Mouse (Mus musculus): ENCODE results near the gene Arhgef12. TPM values are rescaled to one million over a fixed set of nuclear protein-coding genes. Genes with fewer than 3 reads are reported as not detected.

Gene Arhgef12
- polyA plus RNA-seq, 1 experiment from 2014 or later, result 11.3 TPM

DNA sequence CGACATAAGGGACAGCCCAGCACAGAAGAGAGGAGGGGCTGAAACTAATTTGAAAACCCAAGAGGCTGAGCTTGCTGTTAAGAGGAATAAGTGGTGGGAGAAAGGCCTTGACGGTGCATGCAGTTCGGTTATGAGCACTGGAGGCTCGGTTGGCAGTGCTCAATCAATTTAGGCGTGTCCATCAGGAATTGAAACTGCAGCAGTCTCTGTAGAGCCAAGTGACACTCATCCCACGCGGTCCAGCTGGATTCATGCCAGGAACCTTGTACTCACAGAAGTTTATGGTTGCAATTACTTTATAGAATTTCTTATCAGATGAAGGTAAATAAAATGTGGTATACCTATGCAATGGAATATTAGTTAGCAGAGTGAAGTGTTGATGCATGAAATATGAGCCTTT, 148.6 kb downstream of the Arhgef12 start:
- no peak for DNase-seq (ENCODE audit: low spot score)
- peaks cover 3% of the 10 kb centered on the region; the same call in 1 of the 2 replicates for H3K4me1 ChIP-seq
- no peaks in the 10 kb centered on the region for H3K36me3 ChIP-seq
- no peaks in the 10 kb centered on the region for H3K9me3 ChIP-seq
- no peak overlapping the region for H3K4me3 ChIP-seq
- H3K27ac ChIP-seq, result no peak overlapping the region
- H3K27me3 ChIP-seq (ENCODE audit: insufficient read depth, poor library complexity, severe bottlenecking), result no peaks in the 10 kb centered on the region
- 82% methylated on average over 7 of the region's 7 CpGs for WGBS

DNA sequence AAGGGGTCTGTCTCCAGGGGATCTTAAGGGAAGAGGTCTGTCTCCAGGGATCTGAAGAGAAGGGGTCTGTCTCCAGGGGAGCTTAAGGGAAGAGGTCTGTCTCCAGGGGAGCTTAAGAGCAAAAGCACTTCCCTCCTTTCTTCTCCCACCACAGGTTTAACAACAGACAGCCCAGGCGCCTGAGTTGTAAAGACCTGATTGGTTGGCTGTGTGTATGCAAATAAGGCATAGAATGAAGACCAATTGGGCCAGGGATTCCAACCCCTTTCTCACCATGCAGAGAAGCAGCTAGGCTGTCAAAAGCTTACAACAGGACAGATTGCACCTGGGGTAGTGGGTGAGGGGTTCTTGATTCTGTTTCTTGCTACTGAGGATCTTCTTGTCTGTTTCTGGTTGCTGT, 158.7 kb downstream of the Arhgef12 start:
- Histone ChIP-seq H3K27me3 (ENCODE audit: insufficient read depth, poor library complexity, severe bottlenecking) (peaks cover 36% of the 10 kb centered on the region), H3K4me1 (peaks cover 14% of the 10 kb centered on the region), H3K4me3 (no peak overlapping the region), H3K27ac (no peak overlapping the region), H3K9me3 (no peaks in the 10 kb centered on the region), H3K36me3 (no peaks in the 10 kb centered on the region)
- no peak for DNase-seq (ENCODE audit: low spot score)
- 71% methylated on average over 1 of the region's 1 CpGs for WGBS

DNA sequence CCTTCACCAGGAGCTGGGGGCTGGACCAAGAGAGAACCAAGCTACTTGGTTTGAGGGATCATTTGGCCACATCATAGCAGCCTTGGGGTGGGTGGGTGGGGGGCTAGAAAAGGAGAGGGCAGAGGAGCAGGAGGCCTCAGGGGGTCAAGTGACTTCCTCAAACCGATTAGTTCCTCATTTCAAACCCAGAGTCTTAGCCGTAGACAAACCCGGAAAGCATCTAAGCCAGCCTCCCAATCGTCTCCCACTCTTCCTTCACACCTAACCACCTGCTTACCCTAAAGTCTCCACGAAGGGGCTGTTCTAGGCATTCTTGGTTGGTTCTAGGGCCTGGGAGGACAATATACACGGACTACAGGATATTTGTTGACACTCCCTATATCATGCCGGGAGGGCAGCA, 161.9 kb downstream of the Arhgef12 start:
- Histone ChIP-seq H3K36me3 (no peaks in the 10 kb centered on the region), H3K4me1 (peaks cover 18% of the 10 kb centered on the region), H3K9me3 (no peaks in the 10 kb centered on the region), H3K27me3 (ENCODE audit: insufficient read depth, poor library complexity, severe bottlenecking) (peaks cover 67% of the 10 kb centered on the region), H3K4me3 (no peak overlapping the region), H3K27ac (no peak overlapping the region)
- no peak for DNase-seq (ENCODE audit: low spot score)
- 68% methylated on average over 7 of the region's 7 CpGs for WGBS

DNA sequence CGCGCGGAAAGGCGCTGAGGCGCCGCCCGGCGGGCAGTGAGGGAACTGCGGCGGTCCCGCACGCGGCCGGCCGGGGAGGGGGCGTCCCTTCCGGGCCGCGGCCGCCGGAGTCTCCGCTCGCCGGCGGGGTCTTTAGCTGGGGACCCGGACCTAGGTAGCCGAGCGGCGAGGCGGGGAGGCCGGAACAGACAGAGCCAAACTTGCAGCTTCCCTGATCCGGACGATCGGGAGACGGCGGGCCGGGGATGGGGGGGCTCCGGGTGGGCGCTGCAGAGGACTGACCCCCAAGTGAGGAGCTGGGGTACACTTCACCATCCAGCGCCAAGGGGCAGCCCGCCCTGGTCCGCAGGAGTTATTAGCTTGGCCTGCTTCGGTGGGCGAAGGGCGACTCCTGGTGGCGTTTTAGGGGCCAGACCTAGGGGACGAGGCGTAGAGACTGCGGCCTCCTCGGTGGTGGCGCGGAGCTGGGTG, 162.5 kb downstream of the Arhgef12 start:
- WGBS, result under 1% methylated on average over 51 of the region's 52 CpGs
- no peaks in the 10 kb centered on the region for H3K36me3 ChIP-seq
- peaks cover 73% of the 10 kb centered on the region for H3K27me3 ChIP-seq (ENCODE audit: insufficient read depth, poor library complexity, severe bottlenecking)
- H3K4me3 ChIP-seq, result peak overlapping the region; percentile 84
- peak overlapping the region; percentile 83 for H3K27ac ChIP-seq
- no peaks in the 10 kb centered on the region for H3K9me3 ChIP-seq
- peak; percentile 93 for DNase-seq (ENCODE audit: low spot score)
- peaks cover 21% of the 10 kb centered on the region for H3K4me1 ChIP-seq

DNA sequence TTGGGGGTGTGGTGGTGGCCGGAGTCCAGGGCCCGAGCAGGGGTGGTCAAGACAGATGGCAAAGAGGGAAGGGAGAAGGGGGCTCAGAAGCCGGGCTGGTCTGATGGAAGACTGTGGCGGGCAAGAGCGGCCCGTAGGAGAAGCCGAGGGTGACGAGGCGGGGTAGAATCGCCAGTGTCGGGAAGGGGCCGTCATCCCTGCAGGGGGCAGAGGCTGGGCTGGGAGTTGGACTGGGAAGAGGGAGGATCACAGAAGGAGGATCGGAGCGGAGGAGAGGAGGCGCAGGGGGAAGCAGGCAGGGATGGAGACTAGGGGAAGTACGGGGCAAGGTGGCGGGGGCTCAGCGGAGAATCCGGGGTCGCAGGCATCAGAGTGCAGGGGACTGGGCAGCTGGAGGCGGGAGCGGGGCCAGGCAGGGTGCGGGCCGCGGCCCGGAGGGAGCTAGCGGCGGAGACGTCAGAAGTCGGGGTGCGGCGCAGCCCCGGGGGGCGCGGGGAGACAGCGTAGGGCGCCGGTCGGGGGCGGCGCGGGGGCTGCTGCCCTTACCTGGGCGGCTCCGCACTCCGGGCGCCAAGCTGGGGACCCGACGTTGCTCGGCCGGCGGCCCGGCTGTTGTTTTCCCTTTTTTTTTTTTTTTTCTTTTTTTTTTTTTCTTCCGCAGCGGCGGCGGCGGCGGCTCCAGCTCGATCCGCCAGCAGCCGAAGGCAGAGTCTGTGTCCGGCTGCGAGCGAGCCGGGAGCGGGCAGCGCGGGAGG, 163.1 kb downstream of the Arhgef12 start, which contains the start of gene Grik4:
Grik4 (minus strand) TSS at position 713 of the 755 bp plus-strand sequence.
- Histone ChIP-seq H3K27me3 (ENCODE audit: insufficient read depth, poor library complexity, severe bottlenecking) (peaks cover 76% of the 10 kb centered on the region), H3K27ac (peak within 1 kb of the TSS; percentile 83), H3K9me3 (no peaks in the 10 kb centered on the region), H3K4me3 (peak within 1 kb of the TSS; percentile 84), H3K4me1 (peaks cover 25% of the 10 kb centered on the region), H3K36me3 (no peaks in the 10 kb centered on the region)
- WGBS, result 1% methylated on average over 59 of the region's 68 CpGs
- DNase-seq (ENCODE audit: low spot score), result peak; percentile 78

DNA sequence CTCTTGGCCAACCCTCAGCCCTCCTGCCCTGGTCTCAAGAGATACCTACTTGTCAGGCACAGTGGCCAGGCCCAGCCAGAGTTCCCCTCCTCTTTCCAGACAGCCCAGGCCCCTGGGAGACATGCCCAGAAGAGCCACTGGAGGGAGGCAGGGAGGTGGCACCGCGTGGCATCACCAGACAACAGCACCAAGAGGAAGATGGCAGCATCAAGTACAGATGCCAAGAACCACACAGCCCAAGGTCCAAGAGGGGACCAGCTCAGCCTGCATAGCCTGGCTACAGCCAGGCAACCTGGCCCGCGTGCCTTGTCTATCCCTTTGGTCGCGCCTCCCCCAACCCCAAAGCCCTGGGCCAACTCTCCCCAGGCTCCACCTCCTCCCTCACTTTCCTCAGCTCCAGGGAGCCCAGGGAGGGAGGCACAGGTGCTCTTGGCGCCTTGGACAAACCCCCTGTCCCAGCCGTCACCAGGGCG, 163.9 kb downstream of the Arhgef12 start:
- Histone ChIP-seq H3K27ac (no peak overlapping the region), H3K4me3 (peak overlapping the region; percentile 84), H3K9me3 (no peaks in the 10 kb centered on the region), H3K27me3 (ENCODE audit: insufficient read depth, poor library complexity, severe bottlenecking) (peaks cover 73% of the 10 kb centered on the region), H3K36me3 (no peaks in the 10 kb centered on the region), H3K4me1 (peaks cover 25% of the 10 kb centered on the region)
- WGBS, result under 1% methylated on average over 9 of the region's 9 CpGs
- DNase-seq (ENCODE audit: low spot score), result no peak

DNA sequence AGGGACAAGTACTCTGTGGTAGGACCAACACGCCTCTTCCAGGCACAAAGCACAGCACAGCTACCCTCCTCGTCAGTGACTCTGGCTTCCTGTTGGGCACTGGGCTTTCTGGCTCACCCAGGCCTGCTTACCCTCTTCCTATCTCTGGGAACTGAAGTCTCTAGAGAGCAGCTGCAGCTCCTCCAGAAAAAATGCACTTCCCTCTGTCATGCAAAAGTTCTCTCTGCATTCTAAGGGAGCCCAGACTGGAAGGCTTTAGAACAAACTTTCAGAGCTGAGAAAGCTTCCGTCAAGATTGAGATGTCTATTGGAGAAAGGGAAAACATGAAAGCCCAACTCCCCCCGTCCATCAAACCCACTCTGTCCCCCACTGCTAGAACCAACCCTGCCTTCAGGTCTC, 164.9 kb downstream of the Arhgef12 start:
- Histone ChIP-seq H3K9me3 (no peaks in the 10 kb centered on the region), H3K27me3 (ENCODE audit: insufficient read depth, poor library complexity, severe bottlenecking) (peaks cover 76% of the 10 kb centered on the region), H3K27ac (no peak overlapping the region), H3K36me3 (no peaks in the 10 kb centered on the region), H3K4me1 (peaks cover 25% of the 10 kb centered on the region), H3K4me3 (no peak overlapping the region)
- no peak for DNase-seq (ENCODE audit: low spot score)
- WGBS, result 52% methylated on average over 4 of the region's 4 CpGs

DNA sequence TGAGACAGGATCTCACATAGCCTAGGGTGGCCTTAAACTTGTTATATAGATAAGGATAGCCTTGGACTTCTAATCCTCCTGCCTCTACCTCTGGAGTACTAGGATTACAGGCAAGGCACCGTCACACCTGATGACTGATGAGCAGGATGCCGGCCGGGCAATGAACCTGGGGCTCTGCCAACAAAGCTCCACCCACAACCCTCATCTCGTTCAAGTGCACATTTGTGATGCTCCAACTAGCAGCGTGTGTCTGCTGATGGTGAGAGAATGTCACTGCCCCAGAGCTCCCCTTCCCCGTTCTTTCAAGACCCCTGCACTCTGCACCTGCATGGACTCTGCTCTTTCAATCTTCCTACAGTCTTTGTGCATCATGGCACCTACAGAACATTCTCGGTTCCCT, 174.9 kb downstream of the Arhgef12 start:
- Histone ChIP-seq H3K27ac (no peak overlapping the region), H3K4me1 (peaks cover 15% of the 10 kb centered on the region), H3K9me3 (no peaks in the 10 kb centered on the region), H3K36me3 (no peaks in the 10 kb centered on the region), H3K4me3 (no peak overlapping the region), H3K27me3 (ENCODE audit: insufficient read depth, poor library complexity, severe bottlenecking) (peaks cover 63% of the 10 kb centered on the region)
- 60% methylated on average over 7 of the region's 7 CpGs for WGBS
- no peak for DNase-seq (ENCODE audit: low spot score)

DNA sequence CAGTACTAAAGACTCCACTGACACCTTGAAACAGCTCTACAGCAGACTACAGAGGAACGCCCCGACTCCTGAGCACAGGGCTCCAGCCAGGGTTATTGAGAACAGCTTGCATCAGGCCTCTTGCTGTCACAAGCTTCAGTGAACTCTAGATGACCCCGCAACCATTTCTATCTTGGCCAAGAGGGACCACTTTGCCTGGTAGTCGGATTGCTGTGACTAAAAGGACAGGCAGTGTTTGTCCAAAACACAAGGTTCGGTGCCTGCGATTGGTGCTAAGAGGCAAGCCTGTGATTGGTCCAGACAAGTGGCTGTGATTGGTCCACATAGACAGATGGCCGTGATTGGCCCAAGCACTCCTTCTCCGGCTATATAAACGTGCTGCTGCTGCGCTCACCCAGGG, 179.5 kb downstream of the Arhgef12 start:
- H3K27me3 ChIP-seq (ENCODE audit: insufficient read depth, poor library complexity, severe bottlenecking), result peaks cover 42% of the 10 kb centered on the region
- no peaks in the 10 kb centered on the region for H3K9me3 ChIP-seq
- H3K4me1 ChIP-seq, result peaks cover 12% of the 10 kb centered on the region; the same call in 1 of the 2 replicates
- no peak overlapping the region for H3K27ac ChIP-seq
- WGBS, result 66% methylated on average over 10 of the region's 10 CpGs
- no peak overlapping the region for H3K4me3 ChIP-seq
- H3K36me3 ChIP-seq, result no peaks in the 10 kb centered on the region
- no peak for DNase-seq (ENCODE audit: low spot score)

DNA sequence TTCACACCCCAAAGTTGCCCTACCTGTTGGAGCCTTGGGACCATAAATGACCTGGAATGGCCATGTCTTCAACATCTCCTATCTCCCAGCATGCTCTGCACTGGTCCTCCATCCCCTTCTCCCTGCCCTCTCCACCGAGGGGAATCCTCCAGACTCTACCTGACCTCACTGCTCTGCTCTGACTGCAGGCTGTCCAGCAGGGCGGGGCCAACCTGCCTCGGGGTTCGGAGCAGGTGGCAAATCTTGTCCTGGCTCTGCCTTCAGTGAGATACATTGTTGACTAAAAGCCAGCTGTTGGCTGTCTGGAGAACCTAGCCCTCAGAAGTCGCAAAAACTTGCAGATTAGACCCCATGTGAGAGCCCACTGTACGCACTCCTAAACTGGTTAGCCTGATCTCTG, 180.5 kb downstream of the Arhgef12 start:
- WGBS, result 80% methylated on average over 6 of the region's 6 CpGs
- DNase-seq (ENCODE audit: low spot score), result no peak
- no peaks in the 10 kb centered on the region for H3K9me3 ChIP-seq
- H3K27ac ChIP-seq, result no peak overlapping the region
- peaks cover 12% of the 10 kb centered on the region; the same call in 1 of the 2 replicates for H3K4me1 ChIP-seq
- no peak overlapping the region for H3K4me3 ChIP-seq
- H3K36me3 ChIP-seq, result no peaks in the 10 kb centered on the region
- peaks cover 35% of the 10 kb centered on the region for H3K27me3 ChIP-seq (ENCODE audit: insufficient read depth, poor library complexity, severe bottlenecking)

DNA sequence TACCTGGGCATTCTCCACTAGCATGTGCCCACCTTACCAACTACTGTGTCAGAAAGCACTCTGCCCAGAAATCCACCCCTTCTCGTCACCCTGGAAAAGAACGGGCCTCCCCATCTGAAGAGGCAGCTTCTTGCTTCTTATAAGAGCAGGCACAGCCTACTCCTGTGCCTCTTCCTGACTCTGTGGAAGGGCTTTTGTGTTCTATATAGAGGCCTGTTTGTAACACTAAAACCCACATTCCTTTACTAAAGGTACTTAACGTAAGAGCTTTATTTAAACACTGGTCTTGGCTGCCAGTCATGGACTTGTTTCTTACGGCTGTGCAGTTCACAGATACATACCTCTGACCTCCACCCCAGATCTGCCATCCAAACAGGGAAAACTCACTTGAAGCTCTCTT, 185.2 kb downstream of the Arhgef12 start:
- no peaks in the 10 kb centered on the region for H3K9me3 ChIP-seq
- H3K4me1 ChIP-seq, result peaks cover 4% of the 10 kb centered on the region; the same call in 1 of the 2 replicates
- no peaks in the 10 kb centered on the region for H3K36me3 ChIP-seq
- DNase-seq (ENCODE audit: low spot score), result no peak
- WGBS, result 64% methylated on average over 4 of the region's 4 CpGs
- H3K27ac ChIP-seq, result no peak overlapping the region
- peaks cover 17% of the 10 kb centered on the region; the same call in 1 of the 2 replicates for H3K27me3 ChIP-seq (ENCODE audit: insufficient read depth, poor library complexity, severe bottlenecking)
- H3K4me3 ChIP-seq, result no peak overlapping the region

DNA sequence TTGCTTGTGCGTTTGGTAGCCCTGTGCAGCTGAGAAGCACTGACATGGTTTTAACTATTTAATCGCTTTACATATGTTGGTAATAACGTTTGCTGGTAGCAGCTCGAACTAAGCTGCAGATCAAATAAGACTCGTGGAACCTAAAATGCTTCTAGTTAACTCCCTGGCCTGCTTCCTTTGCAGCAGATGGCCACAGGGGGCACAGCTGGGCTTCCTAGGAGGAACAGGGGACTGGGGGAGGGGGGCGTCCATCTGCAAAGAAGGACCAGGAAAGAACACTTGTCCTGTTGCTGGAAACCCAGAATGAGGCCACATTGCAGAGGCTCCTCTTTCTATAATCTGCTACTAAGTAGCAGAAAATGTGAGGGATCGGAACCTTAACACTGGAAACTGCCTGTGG, 186.8 kb downstream of the Arhgef12 start:
- DNase-seq (ENCODE audit: low spot score), result no peak
- no peaks in the 10 kb centered on the region for H3K36me3 ChIP-seq
- H3K4me1 ChIP-seq, result 0 out of 2 replicates have a peak, but pooled peaks cover 4% of the 10 kb centered on the region
- H3K27ac ChIP-seq, result no peak overlapping the region
- peaks cover 8% of the 10 kb centered on the region; the same call in 1 of the 2 replicates for H3K27me3 ChIP-seq (ENCODE audit: insufficient read depth, poor library complexity, severe bottlenecking)
- H3K4me3 ChIP-seq, result no peak overlapping the region
- no peaks in the 10 kb centered on the region for H3K9me3 ChIP-seq
- WGBS, result 48% methylated on average over 7 of the region's 7 CpGs

DNA sequence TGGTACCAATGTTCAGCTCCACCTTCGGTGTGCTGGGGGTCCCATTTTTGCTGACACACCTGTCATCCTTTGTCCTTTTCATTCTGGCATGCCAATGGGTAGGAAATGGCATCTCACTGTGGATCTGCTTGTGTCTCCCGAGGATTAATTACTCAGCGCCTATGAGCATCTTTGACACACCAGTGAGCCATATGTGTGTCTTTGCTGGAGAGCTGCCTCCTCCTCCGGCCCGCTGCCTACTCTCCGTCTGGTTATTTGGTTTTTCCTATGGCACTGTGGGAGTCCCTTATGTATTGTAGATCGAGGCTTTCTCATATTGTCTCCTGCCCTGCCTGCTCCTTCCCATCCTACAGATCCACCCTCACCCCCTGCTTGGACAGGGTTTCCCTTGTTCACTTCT, 189.1 kb downstream of the Arhgef12 start:
- Histone ChIP-seq H3K27ac (no peak overlapping the region), H3K9me3 (no peaks in the 10 kb centered on the region), H3K4me1 (0 out of 2 replicates have a peak, but pooled peaks cover 4% of the 10 kb centered on the region), H3K4me3 (no peak overlapping the region), H3K36me3 (no peaks in the 10 kb centered on the region), H3K27me3 (ENCODE audit: insufficient read depth, poor library complexity, severe bottlenecking) (peaks cover 20% of the 10 kb centered on the region)
- WGBS, result 83% methylated on average over 7 of the region's 7 CpGs
- DNase-seq (ENCODE audit: low spot score), result no peak

All from heart, embryonic 10.5 days (tissue).